Mouse (Mus musculus): ENCODE data around the gene Shf.
"Not testable (repeated sequence)": the region's sequence is repeated elsewhere in the genome, so short reads cannot be mapped to it uniquely, and the experiment has no call there.

The Shf gene

GRCm38 (mm10) chr2:122368995-122369739 lies at the start of gene Shf:
Gene Shf, minus strand, starts transcription at chr2:122369162.
- DNase-seq (ENCODE audit: low read depth, low spot score): peak; percentile 81

- DNase-seq (ENCODE audit: low read depth, low spot score): no peak
Observed at GRCm38 (mm10) chr2:122408928-122409327, 40.0 kb upstream of the Shf start.

GRCm38 (mm10) chr2:122407607-122408006 lies 38.6 kb upstream of the Shf start:
- DNase-seq (ENCODE audit: low read depth, low spot score): no peak

- DNase-seq (ENCODE audit: low read depth, low spot score): no peak
Observed at GRCm38 (mm10) chr2:122396150-122396549, 27.2 kb upstream of the Shf start.

GRCm38 (mm10) chr2:122387135-122387534 lies 18.2 kb upstream of the Shf start:
- DNase-seq (ENCODE audit: low read depth, low spot score): not testable (repeated sequence)

GRCm38 (mm10) chr2:122385095-122385494 lies 16.1 kb upstream of the Shf start:
- no peak for DNase-seq (ENCODE audit: low read depth, low spot score)

GRCm38 (mm10) chr2:122382121-122382520 lies 13.2 kb upstream of the Shf start:
- no peak for DNase-seq (ENCODE audit: low read depth, low spot score)

- DNase-seq (ENCODE audit: low read depth, low spot score): no peak
Observed at GRCm38 (mm10) chr2:122381329-122382103, 12.6 kb upstream of the Shf start.

GRCm38 (mm10) chr2:122380768-122381311 lies 11.9 kb upstream of the Shf start:
- peak; percentile 85 for DNase-seq (ENCODE audit: low read depth, low spot score)

- no peak for DNase-seq (ENCODE audit: low read depth, low spot score)
Observed at GRCm38 (mm10) chr2:122379292-122379650, 10.3 kb upstream of the Shf start.

- DNase-seq (ENCODE audit: low read depth, low spot score): peak; percentile 91
Observed at GRCm38 (mm10) chr2:122378421-122379291, 9.7 kb upstream of the Shf start.

GRCm38 (mm10) chr2:122377751-122378246 lies 8.8 kb upstream of the Shf start:
- peak; percentile 84 for DNase-seq (ENCODE audit: low read depth, low spot score)

- DNase-seq (ENCODE audit: low read depth, low spot score): peak; percentile 95
Observed at GRCm38 (mm10) chr2:122377215-122377674, 8.3 kb upstream of the Shf start.

- peak; percentile 57 for DNase-seq (ENCODE audit: low read depth, low spot score)
Observed at GRCm38 (mm10) chr2:122376041-122376561, 7.1 kb upstream of the Shf start.

- DNase-seq (ENCODE audit: low read depth, low spot score): peak; percentile 96
Observed at GRCm38 (mm10) chr2:122375391-122375991, 6.5 kb upstream of the Shf start.

GRCm38 (mm10) chr2:122374666-122375331 lies 5.8 kb upstream of the Shf start:
- no peak for DNase-seq (ENCODE audit: low read depth, low spot score)

GRCm38 (mm10) chr2:122374012-122374411 lies 5.0 kb upstream of the Shf start:
- DNase-seq (ENCODE audit: low read depth, low spot score): no peak

- no peak for DNase-seq (ENCODE audit: low read depth, low spot score)
Observed at GRCm38 (mm10) chr2:122372541-122372940, 3.6 kb upstream of the Shf start.

GRCm38 (mm10) chr2:122372067-122372466 lies 3.1 kb upstream of the Shf start:
- DNase-seq (ENCODE audit: low read depth, low spot score): no peak

GRCm38 (mm10) chr2:122370101-122370750 lies 1.3 kb upstream of the Shf start:
- peak; percentile 98 for DNase-seq (ENCODE audit: low read depth, low spot score)

Data from R1 (cell line).